Mouse (Mus musculus) cerebellum, postnatal 14 days (tissue): ENCODE measurements at regions not wholly inside any gene's neighbourhood (a gene's known extent, or its start where the extent isn't known, plus 50 kb on each side); places are given as distances from the start of the nearest gene placed in this dataset.
A peak's percentile ranks its signal among the peaks of the same experiment; 100 is the strongest.

Experiments
- DNase-seq, 2 experiments: peaks; one replicate each; pipeline ENCODE4 v3.0.0; 2021; ENCODE audit warnings: mixed read lengths in 2 of 2

- DNase-seq: no peak
Observed at GRCm38 (mm10) chr16:13487659-13488058, 180.3 kb downstream of the Parn start.

- DNase-seq: peak; percentile 31 to 36
Observed at GRCm38 (mm10) chr16:13486571-13486970, 181.4 kb downstream of the Parn start.

- no peak for DNase-seq
Observed at GRCm38 (mm10) chr16:13480221-13480620, 187.7 kb downstream of the Parn start.

- DNase-seq: no peak
Observed at GRCm38 (mm10) chr16:13476653-13477052, 191.3 kb downstream of the Parn start.

GRCm38 (mm10) chr16:13474956-13475355, 193.0 kb downstream of the Parn start:
- no peak for DNase-seq

GRCm38 (mm10) chr16:13474274-13474673, 193.7 kb downstream of the Parn start:
- no peak for DNase-seq

- no peak for DNase-seq
Observed at GRCm38 (mm10) chr16:13467139-13467538, 200.8 kb downstream of the Parn start.
